Mouse (Mus musculus): ENCODE measurements around the gene Gal3st2b. TPM values are rescaled to one million over a fixed set of nuclear protein-coding genes. Genes with fewer than 3 reads are reported as not detected.
"Not testable (repeated sequence)": the region's sequence is repeated elsewhere in the genome, so short reads cannot be mapped to it uniquely, and the experiment has no call there.

Gene Gal3st2b
- polyA plus RNA-seq, 1 experiment from 2014 or later = 0.09 TPM

- not testable (repeated sequence) for ATAC-seq (ENCODE audit: insufficient number of reproducible peaks, insufficient read depth, low FRiP score, low read depth)
Measured at GRCm38 (mm10) chr1:93911877-93912276, 6.2 kb upstream of the Gal3st2b start.

DNA sequence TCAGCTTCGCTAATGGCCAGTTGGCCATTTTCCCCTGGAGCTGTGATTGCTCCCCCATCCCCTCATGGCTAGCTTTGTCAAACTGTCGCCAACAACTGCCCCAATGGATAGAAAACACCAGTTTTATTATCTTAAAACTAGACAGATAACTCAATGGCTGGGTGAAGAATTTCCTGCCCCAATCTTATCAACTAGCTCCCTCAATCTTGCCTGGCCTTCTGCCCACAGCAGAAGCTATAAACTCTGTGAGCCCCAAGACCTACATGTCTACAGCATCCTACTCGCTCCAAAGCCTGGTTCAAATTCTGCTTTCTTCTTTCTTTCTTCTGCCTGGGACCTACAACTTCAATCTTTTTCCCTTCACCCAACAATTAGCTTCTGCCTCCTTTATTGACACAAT is 951 bp upstream of the Gal3st2b start:
- H3K36me3 ChIP-seq (ENCODE audit: control insufficient read depth, insufficient read depth, low read length); H3K4me1 ChIP-seq (ENCODE audit: control insufficient read depth, insufficient read depth, low read length); H3K9me3 ChIP-seq (ENCODE audit: control insufficient read depth, low read depth, low read length); ATAC-seq (ENCODE audit: insufficient number of reproducible peaks, insufficient read depth, low FRiP score, low read depth); H3K4me2 ChIP-seq (replicated peaks; ENCODE audit: low read depth, low read length); H3K4me3 ChIP-seq (ENCODE audit: low read depth, low read length); H3K27ac ChIP-seq (ENCODE audit: low read length); H3K9ac ChIP-seq (replicated peaks; ENCODE audit: low read depth, low read length); H3K27me3 ChIP-seq (ENCODE audit: control insufficient read depth, insufficient read depth, low read length): not testable (repeated sequence)
- 83% methylated on average over 3 of the region's 3 CpGs for WGBS

More at GRCm38 (mm10) chr1:93911877-93912276, 6.2 kb upstream of the Gal3st2b start:
- not testable (repeated sequence) for H3K9me3 ChIP-seq (ENCODE audit: control insufficient read depth, low read depth, low read length); H3K36me3 ChIP-seq (ENCODE audit: control insufficient read depth, insufficient read depth, low read length); H3K4me1 ChIP-seq (ENCODE audit: control insufficient read depth, insufficient read depth, low read length); H3K4me2 ChIP-seq (replicated peaks; ENCODE audit: low read depth, low read length); H3K27ac ChIP-seq (ENCODE audit: low read length); H3K9ac ChIP-seq (replicated peaks; ENCODE audit: low read depth, low read length); H3K27me3 ChIP-seq (ENCODE audit: control insufficient read depth, insufficient read depth, low read length); H3K4me3 ChIP-seq (ENCODE audit: low read depth, low read length)
- WGBS = no CpG with 5 or more reads among the region's 2 CpGs

GRCm38 (mm10) chr1:93918775-93919174 is 664 bp downstream of the Gal3st2b start:
- not testable (repeated sequence) for H3K9me3 ChIP-seq (ENCODE audit: control insufficient read depth, low read depth, low read length); H3K4me2 ChIP-seq (replicated peaks; ENCODE audit: low read depth, low read length); H3K36me3 ChIP-seq (ENCODE audit: control insufficient read depth, insufficient read depth, low read length); H3K4me1 ChIP-seq (ENCODE audit: control insufficient read depth, insufficient read depth, low read length); H3K27me3 ChIP-seq (ENCODE audit: control insufficient read depth, insufficient read depth, low read length); H3K9ac ChIP-seq (replicated peaks; ENCODE audit: low read depth, low read length); ATAC-seq (ENCODE audit: insufficient number of reproducible peaks, insufficient read depth, low FRiP score, low read depth); H3K27ac ChIP-seq (ENCODE audit: low read length); H3K4me3 ChIP-seq (ENCODE audit: low read depth, low read length)
- WGBS = 60% methylated on average over 1 of the region's 1 CpGs

- not testable (repeated sequence) for H3K9ac ChIP-seq (replicated peaks; ENCODE audit: low read depth, low read length); H3K9me3 ChIP-seq (ENCODE audit: control insufficient read depth, low read depth, low read length); H3K27ac ChIP-seq (ENCODE audit: low read length); ATAC-seq (ENCODE audit: insufficient number of reproducible peaks, insufficient read depth, low FRiP score, low read depth); H3K27me3 ChIP-seq (ENCODE audit: control insufficient read depth, insufficient read depth, low read length); H3K36me3 ChIP-seq (ENCODE audit: control insufficient read depth, insufficient read depth, low read length); H3K4me2 ChIP-seq (replicated peaks; ENCODE audit: low read depth, low read length); H3K4me3 ChIP-seq (ENCODE audit: low read depth, low read length); H3K4me1 ChIP-seq (ENCODE audit: control insufficient read depth, insufficient read depth, low read length)
- WGBS = 89% methylated on average over 3 of the region's 3 CpGs
Measured at GRCm38 (mm10) chr1:93919321-93919720, 1.2 kb downstream of the Gal3st2b start.

DNA sequence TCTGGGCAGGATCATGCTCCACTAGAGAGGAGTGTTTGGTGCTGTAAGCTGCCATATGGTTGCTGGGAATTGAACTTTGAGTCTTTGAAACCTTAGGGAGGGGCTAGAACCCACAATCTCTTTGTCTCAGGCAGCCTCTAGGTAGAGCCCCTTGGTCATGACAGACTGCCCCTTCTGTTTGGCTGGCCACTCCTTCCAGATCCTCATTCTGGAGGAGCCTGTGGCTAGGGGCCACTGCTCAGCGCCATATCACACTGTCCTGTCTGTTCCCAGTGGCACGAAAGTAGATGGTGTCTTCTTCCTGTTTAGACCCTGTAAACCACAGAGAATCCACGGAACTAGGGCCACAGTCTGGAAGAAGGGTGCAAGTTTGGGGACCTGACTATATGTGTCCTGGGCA is 4.5 kb downstream of the Gal3st2b start:
- not testable (repeated sequence) for H3K9ac ChIP-seq (replicated peaks; ENCODE audit: low read depth, low read length); H3K9me3 ChIP-seq (ENCODE audit: control insufficient read depth, low read depth, low read length); H3K27ac ChIP-seq (ENCODE audit: low read length); H3K4me3 ChIP-seq (ENCODE audit: low read depth, low read length); ATAC-seq (ENCODE audit: insufficient number of reproducible peaks, insufficient read depth, low FRiP score, low read depth); H3K27me3 ChIP-seq (ENCODE audit: control insufficient read depth, insufficient read depth, low read length); H3K4me2 ChIP-seq (replicated peaks; ENCODE audit: low read depth, low read length); H3K36me3 ChIP-seq (ENCODE audit: control insufficient read depth, insufficient read depth, low read length); H3K4me1 ChIP-seq (ENCODE audit: control insufficient read depth, insufficient read depth, low read length)
- 85% methylated on average over 3 of the region's 3 CpGs for WGBS

- not testable (repeated sequence) for H3K9ac ChIP-seq (replicated peaks; ENCODE audit: low read depth, low read length); H3K4me2 ChIP-seq (replicated peaks; ENCODE audit: low read depth, low read length); H3K27ac ChIP-seq (ENCODE audit: low read length); H3K4me3 ChIP-seq (ENCODE audit: low read depth, low read length); H3K4me1 ChIP-seq (ENCODE audit: control insufficient read depth, insufficient read depth, low read length); H3K36me3 ChIP-seq (ENCODE audit: control insufficient read depth, insufficient read depth, low read length); H3K9me3 ChIP-seq (ENCODE audit: control insufficient read depth, low read depth, low read length); ATAC-seq (ENCODE audit: insufficient number of reproducible peaks, insufficient read depth, low FRiP score, low read depth); H3K27me3 ChIP-seq (ENCODE audit: control insufficient read depth, insufficient read depth, low read length)
- 46% methylated on average over 2 of the region's 2 CpGs for WGBS
Measured at GRCm38 (mm10) chr1:93923098-93923497, 5.0 kb downstream of the Gal3st2b start.

GRCm38 (mm10) chr1:93935378-93935777 is 17.3 kb downstream of the Gal3st2b start:
- H3K4me1 ChIP-seq (ENCODE audit: control insufficient read depth, insufficient read depth, low read length); H3K9me3 ChIP-seq (ENCODE audit: control insufficient read depth, low read depth, low read length); H3K27ac ChIP-seq (ENCODE audit: low read length); H3K9ac ChIP-seq (replicated peaks; ENCODE audit: low read depth, low read length); H3K36me3 ChIP-seq (ENCODE audit: control insufficient read depth, insufficient read depth, low read length); ATAC-seq (ENCODE audit: insufficient number of reproducible peaks, insufficient read depth, low FRiP score, low read depth); H3K27me3 ChIP-seq (ENCODE audit: control insufficient read depth, insufficient read depth, low read length); H3K4me3 ChIP-seq (ENCODE audit: low read depth, low read length); H3K4me2 ChIP-seq (replicated peaks; ENCODE audit: low read depth, low read length): not testable (repeated sequence)
- WGBS = 82% methylated on average over 1 of the region's 1 CpGs

DNA sequence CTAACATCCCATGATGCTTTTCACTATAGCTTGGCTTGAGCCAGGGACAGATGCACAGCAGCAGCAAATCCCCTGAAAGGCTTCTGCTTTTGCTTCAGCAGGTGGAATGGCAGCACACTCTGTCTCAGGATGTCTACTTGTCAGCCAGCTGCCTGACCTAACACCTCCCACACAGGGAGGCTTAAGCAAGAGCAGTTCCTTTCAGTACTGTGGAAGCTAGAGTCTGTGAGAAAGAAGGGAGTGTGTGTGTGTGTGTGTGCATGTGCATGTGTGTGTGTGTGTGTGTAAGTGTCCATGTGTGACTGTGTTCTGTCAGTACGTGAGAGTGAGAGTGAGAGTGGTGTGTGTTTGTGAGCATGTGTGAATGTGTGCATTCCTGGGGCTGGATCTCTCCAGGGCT is 19.7 kb downstream of the Gal3st2b start:
- 57% methylated on average over 1 of the region's 1 CpGs for WGBS
- not testable (repeated sequence) for H3K9me3 ChIP-seq (ENCODE audit: control insufficient read depth, low read depth, low read length); H3K4me1 ChIP-seq (ENCODE audit: control insufficient read depth, insufficient read depth, low read length); H3K27ac ChIP-seq (ENCODE audit: low read length); H3K36me3 ChIP-seq (ENCODE audit: control insufficient read depth, insufficient read depth, low read length); H3K9ac ChIP-seq (replicated peaks; ENCODE audit: low read depth, low read length); H3K27me3 ChIP-seq (ENCODE audit: control insufficient read depth, insufficient read depth, low read length); H3K4me3 ChIP-seq (ENCODE audit: low read depth, low read length); ATAC-seq (ENCODE audit: insufficient number of reproducible peaks, insufficient read depth, low FRiP score, low read depth); H3K4me2 ChIP-seq (replicated peaks; ENCODE audit: low read depth, low read length)

DNA sequence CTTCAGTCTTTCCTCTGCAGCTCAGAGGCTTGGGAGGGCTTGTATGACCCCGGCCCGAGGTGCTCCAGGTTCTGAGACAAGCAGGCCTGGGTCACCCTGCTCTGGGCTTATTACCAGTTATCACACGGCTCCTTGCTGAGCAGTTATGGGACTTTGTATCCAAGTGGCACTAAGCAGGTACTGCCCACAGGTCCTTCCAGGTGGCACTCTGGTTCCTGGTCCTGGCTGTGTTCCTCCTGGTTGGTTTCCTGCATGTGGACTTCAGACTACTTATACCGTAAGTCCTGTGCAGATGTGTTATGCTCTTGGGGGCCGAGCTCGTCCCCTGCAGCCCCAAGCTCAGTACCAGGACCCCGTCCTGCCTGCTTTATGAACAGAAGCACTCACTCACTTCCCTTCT is 20.3 kb downstream of the Gal3st2b start:
- H3K36me3 ChIP-seq (ENCODE audit: control insufficient read depth, insufficient read depth, low read length); ATAC-seq (ENCODE audit: insufficient number of reproducible peaks, insufficient read depth, low FRiP score, low read depth); H3K4me1 ChIP-seq (ENCODE audit: control insufficient read depth, insufficient read depth, low read length); H3K27me3 ChIP-seq (ENCODE audit: control insufficient read depth, insufficient read depth, low read length); H3K9ac ChIP-seq (replicated peaks; ENCODE audit: low read depth, low read length); H3K27ac ChIP-seq (ENCODE audit: low read length); H3K4me2 ChIP-seq (replicated peaks; ENCODE audit: low read depth, low read length); H3K9me3 ChIP-seq (ENCODE audit: control insufficient read depth, low read depth, low read length); H3K4me3 ChIP-seq (ENCODE audit: low read depth, low read length): not testable (repeated sequence)
- 85% methylated on average over 7 of the region's 7 CpGs for WGBS

Data from stomach, embryonic 14.5 days (tissue).